Mouse (Mus musculus) granulocyte monocyte progenitor cell, adult 5-6 weeks (primary cell): ENCODE results near the gene Snorc. TPM values are rescaled to one million over a fixed set of nuclear protein-coding genes. Genes with fewer than 3 reads are reported as not detected.

Experiments used
- ATAC-seq: replicated peaks from 2 replicates; pipeline ENCODE4 v1.8.0; 2016; ENCODE audit warnings: mild to moderate bottlenecking, moderate TSS enrichment, inconsistent platforms; ENCODE audit not compliant: poor library complexity, severe bottlenecking
- total RNA-seq, 2 experiments: library from RNA; stranded (forward) in 1 of 2; stranded (reverse) in 1 of 2; fragments of 200-712, 200-1000 nt in 1 of 2; fragments of >200 nt in 1 of 2; fragmentation: Nextera tagmentation in 1 of 2; gene quantifications; 2 replicates each; pipeline ENCODE4 v1.2.3; 2014 to 2017

Gene Snorc
- total RNA-seq, 2 experiments from 2014 or later = not detected

DNA sequence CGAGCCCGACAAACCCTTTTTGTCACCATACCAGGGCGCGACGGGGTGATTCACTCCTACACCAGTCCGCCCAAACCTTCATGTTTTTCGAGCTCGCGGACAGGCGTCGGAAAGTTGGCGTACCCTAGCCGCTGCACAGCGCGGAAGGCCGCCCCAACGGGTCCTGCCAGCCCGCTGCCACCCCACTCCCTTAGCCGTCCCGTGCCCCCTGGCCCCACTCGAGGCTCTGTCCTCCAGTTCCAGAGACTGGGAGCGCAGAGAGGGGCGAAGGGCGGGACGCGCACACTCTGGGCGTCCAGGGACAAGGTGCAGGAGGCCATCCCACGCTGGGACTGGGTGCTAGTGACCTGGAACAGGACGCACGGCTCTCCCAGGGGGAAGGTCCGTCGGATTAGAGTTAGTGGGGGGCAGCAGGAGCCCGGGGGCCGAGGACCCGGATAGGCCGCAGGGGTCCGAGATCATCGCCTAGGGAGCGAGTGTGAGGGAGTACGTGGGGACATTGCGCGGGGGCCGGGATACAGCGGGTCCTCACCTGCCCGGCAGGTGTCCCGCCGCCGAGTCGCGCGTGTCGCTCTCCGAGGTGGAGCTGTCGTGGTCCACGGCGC is 39.6 kb downstream of the Snorc start, which contains the start of gene Neu2:
TSS of gene Neu2 (plus strand) at position 329 of the 605 bp plus-strand sequence.
- ATAC-seq = peak; percentile 30

DNA sequence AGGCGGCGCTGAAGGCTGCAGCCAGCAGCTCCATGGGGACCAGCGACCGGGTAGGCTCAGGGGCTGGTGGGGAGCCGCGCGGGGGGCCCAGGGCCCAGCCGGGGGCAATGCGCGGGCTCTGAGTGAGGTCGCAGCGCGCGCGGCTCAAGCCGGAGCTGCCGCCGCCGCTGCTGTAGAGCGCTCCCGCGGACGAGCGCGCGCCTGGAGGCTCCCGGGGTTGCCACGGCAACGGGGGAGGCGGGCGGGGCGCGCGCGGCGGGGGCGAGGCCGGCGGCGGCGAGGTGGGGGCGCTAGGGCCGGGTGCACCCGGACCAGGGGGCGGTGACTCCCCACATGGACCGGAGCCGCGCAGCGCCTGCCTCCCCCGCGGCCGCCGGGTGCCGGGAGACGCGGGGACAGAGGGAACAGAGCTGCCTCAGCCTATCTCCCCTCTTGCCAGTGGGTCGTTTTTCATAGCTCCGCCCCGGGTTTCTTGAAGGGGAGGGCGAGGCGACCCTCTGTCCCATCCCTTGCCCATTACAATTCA is 40.2 kb downstream of the Snorc start:
- peak; percentile 58 for ATAC-seq

DNA sequence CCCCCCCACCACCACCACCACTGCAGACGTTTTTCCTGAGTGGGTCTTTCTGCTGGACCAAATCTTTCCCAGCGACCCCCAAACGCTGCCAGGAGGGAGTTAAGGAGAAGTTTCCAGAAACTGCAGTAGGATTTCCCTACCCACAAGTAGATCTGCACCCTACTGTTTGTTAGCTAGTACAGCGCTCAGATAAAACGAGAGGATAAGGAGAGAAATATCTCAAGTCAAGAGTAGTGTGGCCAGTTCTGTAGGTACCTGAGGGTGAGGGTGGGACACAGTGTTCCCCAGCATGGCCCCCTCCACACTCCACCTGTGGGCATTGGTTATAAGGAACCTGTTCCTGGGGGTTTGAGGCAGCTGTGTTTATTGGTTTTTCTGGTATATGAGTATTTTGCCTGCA is 40.8 kb downstream of the Snorc start:
- no peak for ATAC-seq

DNA sequence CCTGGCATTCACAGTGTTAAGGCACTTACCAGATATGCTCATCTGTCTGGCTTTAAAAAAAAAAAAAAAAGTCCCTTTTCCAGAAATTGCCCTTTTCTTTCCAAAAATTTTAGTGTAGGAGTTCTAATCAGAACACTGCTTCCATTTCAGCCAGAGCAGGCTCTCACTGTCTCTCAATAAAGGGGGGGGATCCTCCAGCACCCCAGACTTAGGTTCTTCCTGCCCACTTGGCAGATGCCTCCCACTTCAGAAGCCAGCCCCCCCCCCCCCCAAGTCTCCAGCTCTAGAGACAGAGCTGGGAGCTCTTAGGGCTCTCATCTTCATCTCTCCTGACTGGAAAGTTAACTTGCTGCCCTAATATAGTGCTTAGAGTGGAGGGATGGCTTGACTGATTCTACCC is 50.4 kb downstream of the Snorc start:
- no peak for ATAC-seq

- no peak for ATAC-seq
Observed at GRCm38 (mm10) chr1:87521523-87521922, 51.5 kb downstream of the Snorc start.

GRCm38 (mm10) chr1:87525041-87525440 is 55.0 kb downstream of the Snorc start:
- ATAC-seq = no peak

Other genes with a start within 250 kb of the Snorc start
- not detected in 2 replicates for gene Efhd1, start 205.9 kb upstream of the Snorc start, total RNA-seq (2014; fragmentation: Nextera tagmentation)
- 0.98 TPM in 1 of 2 replicates, not detected in the other for gene Efhd1, start 205.9 kb upstream of the Snorc start, total RNA-seq (2017)
- 62.5 and 69.5 TPM in 2 replicates for gene Gigyf2, start 143.3 kb upstream of the Snorc start, total RNA-seq (2014; fragmentation: Nextera tagmentation)
- 64.4 and 81.0 TPM in 2 replicates for gene Gigyf2, start 143.3 kb upstream of the Snorc start, total RNA-seq (2017)
- gene Kcnj13, start 75.5 kb upstream of the Snorc start, total RNA-seq (2014; fragmentation: Nextera tagmentation) = not detected in 2 replicates
- gene Kcnj13, start 75.5 kb upstream of the Snorc start, total RNA-seq (2017) = not detected in 2 replicates
- not detected in 2 replicates for gene Neu2, start 39.6 kb downstream of the Snorc start, total RNA-seq (2014; fragmentation: Nextera tagmentation)
- not detected in 2 replicates for gene Neu2, start 39.6 kb downstream of the Snorc start, total RNA-seq (2017)
- gene Ngef, start 103.6 kb downstream of the Snorc start, total RNA-seq (2014; fragmentation: Nextera tagmentation) = not detected in 2 replicates
- not detected in 2 replicates for gene Ngef, start 103.6 kb downstream of the Snorc start, total RNA-seq (2017)
- gene Inpp5d, start 150.0 kb downstream of the Snorc start, total RNA-seq (2014; fragmentation: Nextera tagmentation) = 104 and 179 TPM in 2 replicates
- gene Inpp5d, start 150.0 kb downstream of the Snorc start, total RNA-seq (2017) = 52.2 and 73.5 TPM in 2 replicates